Mouse (Mus musculus): ENCODE results near the gene Gpr50. TPM values are rescaled to one million over a fixed set of nuclear protein-coding genes. Genes with fewer than 3 reads are reported as not detected.
A peak's percentile ranks its signal among the peaks of the same experiment; 100 is the strongest.

The Gpr50 gene
- total RNA-seq (2021), result not detected
- long read RNA-seq, experiment 1, result 0 reads
- long read RNA-seq, experiment 2, result 0 reads

DNA sequence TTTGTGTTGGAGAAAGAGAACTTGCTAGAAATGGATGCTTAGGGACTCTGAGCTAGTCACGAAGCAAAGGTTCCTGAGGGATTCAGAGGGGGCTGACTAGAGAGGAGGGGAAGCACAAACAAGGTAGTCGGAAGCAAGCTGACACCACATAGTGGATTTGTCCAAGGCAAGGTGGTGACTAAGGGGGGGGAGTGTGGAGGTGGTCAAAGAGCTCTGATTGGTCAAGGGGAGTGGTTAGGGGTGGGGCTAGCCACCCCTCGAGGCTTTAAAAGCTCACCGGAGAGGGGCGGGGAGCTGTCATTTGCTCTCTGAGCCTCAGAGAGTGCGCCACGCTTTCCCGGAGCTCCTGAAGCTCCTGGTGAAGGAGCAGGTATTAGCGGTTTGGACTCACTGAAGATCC lies at the start of gene Gpr50:
Gene Gpr50, plus strand, starts transcription at position 294 of the 400 bp plus-strand sequence.
- intact Hi-C loops (cut with DNase I), result no loop called here

DNA sequence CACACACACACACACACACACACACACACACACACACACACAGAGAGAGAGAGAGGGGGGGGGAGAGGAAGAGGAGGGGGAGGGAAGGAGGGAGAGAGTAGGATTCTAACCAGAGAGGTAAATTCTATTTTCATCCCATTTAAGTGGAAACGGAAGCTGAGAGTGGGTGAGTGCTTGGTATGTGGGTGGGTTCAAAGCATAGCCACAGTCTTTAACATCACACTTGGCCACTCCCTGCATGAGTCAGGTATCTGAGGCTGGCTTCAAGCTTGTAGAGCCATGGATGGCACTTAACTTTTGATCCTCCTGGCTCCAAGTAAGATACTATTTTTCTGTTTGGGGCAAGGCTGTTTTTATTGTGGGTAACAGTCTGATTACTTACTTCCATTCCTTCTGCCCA lies 41.2 kb upstream of the Gpr50 start:
- intact Hi-C loops (cut with DNase I), result no loop called here
- no peak for DNase-seq

More for the DNA sequence above, at the start of gene Gpr50:
- DNase-seq, result no peak

DNA sequence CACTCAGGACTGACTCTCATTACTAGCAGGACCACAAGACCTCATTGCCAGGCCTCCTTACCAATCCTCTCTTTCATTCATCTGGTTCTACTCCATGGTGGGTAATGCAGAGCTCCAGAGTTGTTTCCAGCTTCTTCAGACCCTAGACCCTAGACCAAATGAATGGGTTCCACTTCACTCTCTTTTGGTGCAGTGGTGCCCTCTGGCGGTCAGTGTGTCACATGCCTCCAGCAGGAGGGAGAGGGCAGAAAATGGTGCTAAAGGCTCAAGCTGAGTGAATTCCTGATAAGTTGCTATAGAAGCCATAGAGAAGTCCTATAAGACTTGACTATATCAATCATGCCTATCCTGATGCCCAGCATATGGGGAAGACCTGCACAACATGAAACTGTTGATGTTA lies 39.6 kb upstream of the Gpr50 start:
- intact Hi-C loops (cut with DNase I), result no loop called here
- peak; percentile 8 to 60 for DNase-seq

DNA sequence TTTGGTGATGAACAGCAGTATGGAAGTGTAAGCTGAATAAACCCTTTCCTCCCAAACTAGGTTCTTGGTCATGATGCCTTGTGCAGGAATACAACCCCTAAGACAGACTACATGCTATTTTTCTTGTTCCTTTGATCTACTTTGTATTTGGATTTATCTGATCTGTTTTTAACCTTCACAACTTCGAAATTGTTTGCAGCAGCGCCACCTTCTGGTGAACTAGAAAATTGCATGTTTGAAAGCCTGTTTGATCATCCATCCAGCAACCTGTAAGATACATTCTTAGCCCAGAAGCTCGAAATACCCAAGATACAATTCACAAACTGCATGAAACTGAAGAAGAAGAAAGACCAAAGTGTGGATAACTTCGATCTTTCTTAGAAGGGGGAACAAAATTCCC lies 35.2 kb upstream of the Gpr50 start:
- intact Hi-C loops (cut with DNase I), result no loop called here
- peak; percentile 17 to 37 for DNase-seq

DNA sequence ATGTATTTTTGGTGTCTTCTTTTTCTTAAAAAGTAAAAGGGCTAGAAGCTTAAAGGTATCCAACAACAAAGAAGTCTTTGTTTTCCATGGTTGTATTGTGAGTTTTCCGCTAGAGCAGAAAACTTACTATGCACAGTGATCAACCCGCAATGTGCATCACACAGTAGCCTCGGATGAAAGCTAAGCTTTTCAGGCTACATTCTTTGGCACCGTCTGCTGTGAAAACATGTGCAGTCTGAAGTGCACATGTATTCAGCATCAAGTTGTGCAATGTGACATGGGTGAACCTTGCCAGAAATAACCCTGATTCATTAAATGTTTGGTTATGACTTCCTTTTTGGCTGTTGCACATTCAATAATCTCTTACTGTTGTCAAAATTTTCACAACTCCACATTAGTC lies 32.8 kb upstream of the Gpr50 start:
- DNase-seq, result no peak
- intact Hi-C loops (cut with DNase I), result no loop called here

DNA sequence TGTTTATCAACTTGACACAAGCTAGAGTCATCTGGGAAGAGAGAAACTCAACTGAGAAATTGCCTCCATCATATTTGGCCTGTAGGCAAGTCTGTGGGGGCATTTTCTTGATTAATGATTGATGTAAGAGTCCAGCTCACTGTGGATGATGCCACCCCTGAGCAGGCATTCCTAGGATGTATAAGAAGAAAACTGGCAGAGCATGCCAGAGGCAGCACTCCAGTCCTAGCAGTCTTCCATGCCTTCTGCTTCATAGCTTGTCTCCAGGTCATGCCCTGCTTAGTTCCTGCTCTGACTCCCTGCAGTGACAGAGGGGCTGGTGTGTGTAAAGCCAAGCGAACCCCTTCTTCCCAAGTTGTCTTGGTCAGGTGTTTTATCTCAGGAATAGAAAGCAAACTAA lies 32.3 kb upstream of the Gpr50 start:
- no peak for DNase-seq

DNA sequence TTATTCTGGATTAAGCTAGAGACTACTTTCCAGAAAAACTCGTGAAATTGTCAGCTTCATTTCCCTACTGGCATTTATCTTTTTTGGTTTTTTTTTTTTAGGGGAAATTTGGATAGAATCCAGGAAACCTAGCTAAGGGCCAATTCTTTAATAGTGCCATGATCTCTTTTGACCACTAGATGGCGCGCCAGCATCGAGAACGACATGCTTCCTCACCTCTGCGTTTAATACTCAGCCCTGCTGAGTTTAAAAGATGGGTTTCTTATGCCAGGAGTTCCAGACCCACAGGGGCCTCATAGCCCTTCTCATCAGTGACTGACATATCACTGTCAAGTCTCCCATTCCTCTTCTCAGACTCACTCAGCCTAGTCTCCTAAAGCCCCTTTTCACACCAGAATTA lies 15.5 kb upstream of the Gpr50 start:
- DNase-seq, result peak; percentile 46 to 73

More for the DNA sequence above, 32.3 kb upstream of the Gpr50 start:
- intact Hi-C loops (cut with DNase I), result no loop called here

DNA sequence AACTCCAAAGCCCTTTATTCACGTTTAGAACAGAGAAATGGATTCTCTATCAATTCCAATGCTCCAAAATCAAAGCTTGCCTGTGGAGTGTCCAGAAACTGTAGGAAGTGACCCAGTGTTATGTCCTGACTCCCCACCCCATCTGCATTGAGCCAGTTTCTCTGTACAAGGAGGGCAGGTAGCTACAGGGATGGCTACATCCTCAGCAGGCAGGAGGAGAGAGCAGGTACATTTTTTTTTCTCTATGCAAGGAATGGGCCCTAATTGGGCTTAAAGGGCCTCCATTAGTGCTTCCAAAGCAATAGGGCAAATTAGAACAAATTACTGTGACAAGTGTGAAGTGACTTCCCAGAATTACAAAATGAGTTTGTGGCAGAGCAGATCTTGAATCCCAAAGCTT lies 15.0 kb upstream of the Gpr50 start:
- intact Hi-C loops (cut with DNase I), result loop anchor here (1.0 to 10.0 kb wide), 2 partner anchors 996 to 1171 kb away; no protein-coding TSS in a partner anchor
- DNase-seq, result no peak

More for the DNA sequence above, 15.5 kb upstream of the Gpr50 start:
- intact Hi-C loops (cut with DNase I), result loop anchor here (1.0 to 10.0 kb wide), 2 partner anchors 997 to 1171 kb away; no protein-coding TSS in a partner anchor

DNA sequence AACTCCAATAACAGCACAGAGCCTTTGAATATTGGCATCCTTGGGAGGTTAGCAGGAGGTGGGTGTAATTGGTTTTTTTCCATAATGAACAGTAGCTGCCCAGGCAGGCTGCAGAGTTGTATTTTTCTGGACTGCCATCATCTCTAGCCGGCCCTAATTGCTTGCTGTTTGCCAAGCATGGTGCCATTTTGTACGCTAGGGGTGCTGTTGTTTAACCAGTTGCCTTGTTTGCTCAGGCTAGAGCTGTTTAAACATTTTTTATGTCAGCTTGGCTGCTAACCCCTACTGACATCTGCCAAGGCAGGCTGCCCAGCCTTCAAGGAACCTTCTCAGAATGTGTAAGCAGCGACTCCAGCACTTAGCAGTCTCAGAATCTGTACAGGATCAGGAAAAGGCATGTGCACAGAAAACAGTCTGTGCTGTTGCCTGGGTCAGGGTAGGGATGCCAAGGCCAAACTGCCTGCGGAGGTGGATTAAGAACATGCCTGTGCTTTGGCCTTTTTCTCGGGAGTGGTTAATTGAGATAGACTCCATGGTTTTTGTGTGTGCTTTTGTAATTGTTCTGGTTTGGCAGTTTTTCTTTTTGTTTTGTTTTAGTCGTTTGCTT lies 14.5 kb upstream of the Gpr50 start:
- DNase-seq, result peak; percentile 30 to 47
- intact Hi-C loops (cut with DNase I), result loop anchor here (1.0 to 10.0 kb wide), 2 partner anchors 996 to 1170 kb away; no protein-coding TSS in a partner anchor

DNA sequence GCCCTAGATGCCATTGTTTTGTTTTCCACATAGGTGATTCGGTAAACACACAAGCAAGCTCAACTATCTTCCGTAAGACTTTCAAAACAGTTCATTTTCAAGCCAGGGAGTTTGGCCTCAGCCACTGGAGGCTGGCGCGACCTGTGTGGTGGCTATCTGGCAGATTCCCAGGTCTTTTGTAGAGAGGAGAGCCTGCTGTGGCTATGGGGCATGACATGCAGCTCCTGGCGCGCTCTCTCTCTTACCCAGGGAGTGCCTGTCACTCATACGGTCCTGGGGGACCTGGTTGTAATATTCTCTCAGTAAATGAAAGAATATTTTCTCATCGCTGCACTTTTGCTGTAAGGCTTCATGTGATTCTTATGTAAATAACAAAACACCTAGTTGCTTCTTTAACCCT lies 13.5 kb upstream of the Gpr50 start:
- intact Hi-C loops (cut with DNase I), result loop anchor here (5.0 to 10.0 kb wide), 2 partner anchors 147 to 995 kb away; no protein-coding TSS in a partner anchor
- no peak for DNase-seq

DNA sequence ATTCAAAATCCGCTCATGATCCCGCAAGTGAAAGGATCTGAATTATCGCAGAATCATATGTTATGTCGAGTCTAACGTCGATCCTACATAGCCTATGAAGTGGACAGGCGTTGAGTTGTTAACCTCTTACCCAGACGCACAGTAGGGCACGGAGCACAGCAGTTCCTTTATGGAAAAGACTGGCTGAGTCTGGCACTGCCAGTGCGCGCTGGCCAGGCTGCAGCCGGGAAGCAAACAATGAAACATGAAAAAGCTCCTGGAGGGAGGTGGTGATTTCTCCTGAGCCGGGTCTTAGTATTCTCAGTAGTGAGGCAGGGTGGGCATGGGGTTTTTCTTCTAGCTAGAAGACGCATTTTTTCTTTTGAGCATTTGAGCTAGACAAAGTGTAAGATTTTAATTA lies 1.7 kb upstream of the Gpr50 start:
- DNase-seq, result no peak
- intact Hi-C loops (cut with DNase I), result no loop called here

DNA sequence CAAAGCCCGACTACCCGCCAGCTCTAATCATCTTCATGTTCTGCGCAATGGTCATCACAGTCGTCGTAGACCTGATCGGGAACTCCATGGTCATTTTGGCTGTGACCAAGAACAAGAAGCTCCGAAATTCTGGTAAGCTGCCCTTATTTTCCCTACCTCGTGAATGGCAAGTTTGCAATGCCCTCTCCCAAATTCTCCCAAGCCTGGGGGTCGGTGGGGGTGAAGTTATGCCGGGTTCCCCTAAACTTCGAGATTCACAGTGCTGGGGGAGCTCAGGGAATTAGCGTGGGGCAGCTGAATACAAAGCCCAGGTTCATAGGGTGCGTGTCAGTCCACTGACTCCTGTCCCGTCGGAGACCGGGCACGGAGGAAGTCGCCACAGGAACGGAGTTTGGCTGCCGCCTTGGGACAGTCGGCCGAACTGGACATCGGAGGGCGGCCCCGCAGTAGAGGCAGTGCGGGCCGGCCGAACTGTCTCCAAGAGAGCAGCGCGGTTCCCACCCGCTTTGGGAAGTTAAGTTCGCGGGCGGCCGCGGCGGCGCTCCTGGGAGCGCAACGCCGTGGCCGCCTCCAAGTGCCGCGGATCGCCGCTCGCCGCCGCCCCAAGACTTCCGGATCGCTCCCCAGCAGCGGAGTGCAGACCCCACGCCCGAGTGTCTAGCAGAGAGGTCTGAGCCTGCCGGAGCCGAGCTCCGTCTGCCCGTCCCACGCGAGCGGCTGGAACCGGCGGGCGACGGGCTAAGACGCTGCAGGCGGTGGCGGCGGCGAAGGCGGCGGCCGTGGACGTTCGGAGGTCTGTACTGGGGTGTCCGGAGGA lies 612 bp downstream of the Gpr50 start:
- DNase-seq, result peak in 1 of 2 experiments; percentile 6
- intact Hi-C loops (cut with DNase I), result no loop called here

DNA sequence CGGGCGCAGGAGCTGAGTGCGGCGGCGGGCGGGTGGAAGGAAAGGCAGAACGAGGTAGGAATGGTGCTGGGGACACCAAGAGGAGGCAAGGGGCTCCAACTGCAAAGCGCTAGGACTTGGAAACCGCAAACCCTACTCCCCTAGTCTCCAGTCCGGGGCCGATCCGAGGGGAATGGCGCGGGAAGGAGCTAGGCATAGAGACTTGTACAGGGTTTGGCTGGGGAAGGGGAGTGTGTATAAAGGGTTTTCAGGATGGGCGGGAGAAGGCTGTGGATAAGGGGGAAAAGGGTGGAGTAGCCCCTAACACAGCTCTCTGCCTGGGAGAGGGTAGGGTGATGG lies 1.2 kb downstream of the Gpr50 start:
- no peak for DNase-seq
- intact Hi-C loops (cut with DNase I), result no loop called here

DNA sequence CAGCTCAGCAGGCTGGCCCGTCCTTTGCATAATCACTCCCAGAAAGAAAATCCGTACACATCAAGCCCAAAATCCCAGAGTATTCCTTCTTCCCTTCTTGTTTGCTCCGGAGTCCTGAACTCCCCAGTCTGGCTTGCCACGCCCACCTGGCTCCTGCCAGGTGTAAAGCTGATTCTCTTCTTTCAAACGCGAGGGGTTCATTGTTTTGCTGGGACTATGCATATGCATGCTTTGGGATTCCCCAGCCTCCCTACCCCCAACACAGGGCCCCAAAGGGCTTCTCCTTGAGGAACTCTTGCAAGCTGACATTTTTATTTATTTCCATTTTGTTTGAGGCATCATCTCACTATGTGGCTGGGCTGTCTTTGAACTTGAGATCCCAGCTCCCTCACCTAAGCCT lies 6.8 kb downstream of the Gpr50 start:
- intact Hi-C loops (cut with DNase I), result no loop called here
- DNase-seq, result no peak

DNA sequence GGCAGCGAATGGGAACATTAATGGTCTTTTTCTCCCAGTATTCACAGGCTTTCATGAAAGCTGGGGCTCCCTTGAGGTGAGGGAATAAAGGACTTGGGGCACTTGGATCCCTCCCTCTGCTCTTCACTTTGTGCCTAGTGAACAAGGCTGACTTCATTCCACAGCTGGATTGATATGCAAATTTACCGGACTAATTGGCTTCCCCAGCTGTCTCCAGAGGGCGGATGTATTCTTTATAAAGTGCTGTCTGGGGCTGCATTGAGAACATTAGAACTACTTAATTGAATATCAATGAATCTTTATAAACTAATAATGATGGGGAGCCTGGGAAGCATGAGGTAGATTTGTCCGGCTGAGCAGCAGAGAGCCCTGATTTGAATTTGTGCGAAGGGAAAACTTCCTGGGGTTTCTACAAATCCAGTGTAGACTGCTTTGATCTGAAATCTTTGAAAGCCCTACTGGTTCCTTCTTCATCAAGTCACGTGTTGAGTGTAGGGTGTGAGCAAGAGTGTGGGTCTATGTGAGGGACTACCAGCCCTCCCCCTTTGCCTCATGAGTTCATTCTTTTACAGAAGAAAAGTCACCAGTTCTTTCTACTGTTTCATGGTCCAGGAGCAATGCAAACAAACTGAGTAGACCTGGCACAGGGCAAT lies 37.5 kb downstream of the Gpr50 start:
- intact Hi-C loops (cut with DNase I), result no loop called here
- no peak for DNase-seq

Other genes with a start within 250 kb of the Gpr50 start
- gene Cd99l2, start 170.8 kb upstream of the Gpr50 start, total RNA-seq (2021), result 10 to 100 TPM; 48.6 to 53.6 TPM
- gene Hmgb3, start 107.7 kb upstream of the Gpr50 start, total RNA-seq (2021), result 10 to 100 TPM; 70.9 to 85.6 TPM
- gene Vma21, start 152.3 kb downstream of the Gpr50 start, total RNA-seq (2021), result 10 to 100 TPM; 15.1 to 20.4 TPM

All from heart, postnatal 14 days (tissue).